Mouse (Mus musculus) lung, embryonic 14.5 days (tissue): ENCODE measurements around the gene Gm49383. TPM values are rescaled to one million over a fixed set of nuclear protein-coding genes. Genes with fewer than 3 reads are reported as not detected.
A peak's percentile ranks its signal among the peaks of the same experiment; 100 is the strongest.

ENCODE experiments used
- ATAC-seq: fragments of 200-750 bp; cut with Nextera tagmentation; 2 replicates; pipeline ENCODE4 v1.8.0; 2017; ENCODE audit warnings: mild to moderate bottlenecking, moderate TSS enrichment, moderate library complexity; ENCODE audit not compliant: insufficient read depth
- DNase-seq: peaks from one replicate; pipeline ENCODE4 v3.0.0-alpha.2; 2015
- H3K27ac ChIP-seq: fragments of 300-500 bp; sonication (generic); 2 replicates; pipeline ENCODE4 v1.5.1; 2014; ENCODE audit warnings: low read depth, mild to moderate bottlenecking, moderate library complexity
- H3K27me3 ChIP-seq: fragments of 300-500 bp; sonication (generic); 2 replicates; pipeline ENCODE4 v1.6.1; 2014; ENCODE audit warnings: low read length, control low read depth; ENCODE audit not compliant: insufficient read depth
- H3K36me3 ChIP-seq: fragments of 300-500 bp; sonication (generic); 2 replicates; pipeline ENCODE4 v1.6.1; 2014; ENCODE audit warnings: control low read depth; ENCODE audit not compliant: insufficient read depth
- H3K4me1 ChIP-seq: fragments of 300-500 bp; sonication (generic); 2 replicates; pipeline ENCODE4 v1.6.1; 2014; ENCODE audit warnings: antibody characterized with exemption, control low read depth; ENCODE audit not compliant: insufficient read depth
- H3K4me2 ChIP-seq: fragments of 300-500 bp; sonication (generic); 2 replicates; pipeline ENCODE4 v1.6.1; 2014; ENCODE audit warnings: mild to moderate bottlenecking
- H3K4me3 ChIP-seq: fragments of 300-500 bp; sonication (generic); 2 replicates; pipeline ENCODE4 v1.5.1; 2014; ENCODE audit warnings: low read depth, low read length
- H3K9ac ChIP-seq: fragments of 300-500 bp; sonication (generic); 2 replicates; pipeline ENCODE4 v1.6.1; 2014
- H3K9me3 ChIP-seq: fragments of 300-500 bp; sonication (generic); 2 replicates; pipeline ENCODE4 v1.6.1; 2016; ENCODE audit warnings: low read depth, low read length, control low read depth
- CTCF ChIP-seq: IDR thresholded peaks from 2 replicates; pipeline ENCODE4 v1.5.1; 2016; ENCODE audit warnings: antibody characterized with exemption, low read depth
- WGBS: fragments of 180-500 bp; shearing (Covaris S2); extraction: QIAGEN DNeasy Blood & Tissue Kit; methylation state at CpG from one replicate; pipeline ENCODE4 v1.1.7; 2014; 5-methylcytosine and 5-hydroxymethylcytosine counted together
- polyA plus RNA-seq: library from polyadenylated mRNA; unstranded; fragments of >200 nt; fragmentation: Nextera tagmentation; extraction: Ambion mirVana; gene quantifications from 2 replicates; pipeline ENCODE4 v1.2.1, GENCODE M21; 2014

Gene Gm49383
- polyA plus RNA-seq, 1 experiment from 2014 or later, result 31.6 TPM

- no peaks in the 10 kb centered on the region for H3K9me3 ChIP-seq
- H3K36me3 ChIP-seq, result peaks cover 14% of the 10 kb centered on the region; the same call in 1 of the 2 replicates
- WGBS, result under 1% methylated on average over 37 of the region's 37 CpGs
- peaks cover 3% of the 10 kb centered on the region; the same call in 1 of the 2 replicates for H3K4me1 ChIP-seq
- H3K4me3 ChIP-seq, result peak within 1 kb of the TSS; percentile 72
- DNase-seq (peak; percentile 94), ATAC-seq (peak; percentile 99)
- H3K27me3 ChIP-seq, result no peaks in the 10 kb centered on the region
- TF ChIP-seq CTCF, result no peak; the same call in 1 of the 2 replicates
- H3K4me2 ChIP-seq, result peak within 1 kb of the TSS; percentile 67
- H3K9ac ChIP-seq, result peak within 1 kb of the TSS; percentile 55
- peak within 1 kb of the TSS; percentile 92 for H3K27ac ChIP-seq
Observed at GRCm38 (mm10) chr12:69227776-69228466, 31.0 kb upstream of the Gm49383 start, which contains the start of gene Pole2. TSS of gene Pole2 (minus strand) at chr12:69228195.

GRCm38 (mm10) chr12:69220613-69221277 is 23.8 kb upstream of the Gm49383 start:
- Histone ChIP-seq H3K36me3 (peaks cover 56% of the 10 kb centered on the region), H3K4me2 (no peak overlapping the region), H3K27me3 (no peaks in the 10 kb centered on the region), H3K4me1 (no peaks in the 10 kb centered on the region), H3K9me3 (no peaks in the 10 kb centered on the region), H3K27ac (no peak overlapping the region), H3K4me3 (no peak overlapping the region), H3K9ac (no peak overlapping the region)
- DNase-seq (no peak), ATAC-seq (no peak)
- WGBS, result 86% methylated on average over 19 of the region's 19 CpGs
- no peak for TF ChIP-seq CTCF

GRCm38 (mm10) chr12:69216587-69216986 is 19.7 kb upstream of the Gm49383 start:
- Histone ChIP-seq H3K36me3 (peaks cover 74% of the 10 kb centered on the region), H3K9me3 (no peaks in the 10 kb centered on the region), H3K4me2 (no peak overlapping the region), H3K4me3 (no peak overlapping the region), H3K9ac (no peak overlapping the region), H3K27me3 (no peaks in the 10 kb centered on the region), H3K27ac (no peak overlapping the region), H3K4me1 (no peaks in the 10 kb centered on the region)
- WGBS, result 96% methylated on average over 7 of the region's 7 CpGs
- ATAC-seq (no peak), DNase-seq (no peak)
- no peak for TF ChIP-seq CTCF

GRCm38 (mm10) chr12:69215000-69215785 is 18.3 kb upstream of the Gm49383 start:
- no peaks in the 10 kb centered on the region for H3K4me1 ChIP-seq
- H3K36me3 ChIP-seq, result peaks cover 71% of the 10 kb centered on the region
- H3K9ac ChIP-seq, result no peak overlapping the region
- no peak overlapping the region for H3K4me2 ChIP-seq
- DNase-seq (no peak), ATAC-seq (no peak)
- no peaks in the 10 kb centered on the region for H3K27me3 ChIP-seq
- no peaks in the 10 kb centered on the region for H3K9me3 ChIP-seq
- no peak for TF ChIP-seq CTCF
- no peak overlapping the region for H3K4me3 ChIP-seq
- WGBS, result 87% methylated on average over 3 of the region's 3 CpGs
- H3K27ac ChIP-seq, result no peak overlapping the region

GRCm38 (mm10) chr12:69214393-69214792 is 17.5 kb upstream of the Gm49383 start:
- no peaks in the 10 kb centered on the region for H3K27me3 ChIP-seq
- H3K36me3 ChIP-seq, result peaks cover 75% of the 10 kb centered on the region
- H3K27ac ChIP-seq, result no peak overlapping the region
- no peak overlapping the region for H3K9ac ChIP-seq
- no peak for TF ChIP-seq CTCF
- no peak overlapping the region for H3K4me3 ChIP-seq
- WGBS, result 93% methylated on average over 7 of the region's 7 CpGs
- ATAC-seq (no peak), DNase-seq (no peak)
- H3K9me3 ChIP-seq, result no peaks in the 10 kb centered on the region
- no peak overlapping the region for H3K4me2 ChIP-seq
- no peaks in the 10 kb centered on the region for H3K4me1 ChIP-seq

GRCm38 (mm10) chr12:69213186-69213777 is 16.4 kb upstream of the Gm49383 start:
- Histone ChIP-seq H3K4me3 (no peak overlapping the region), H3K9ac (no peak overlapping the region), H3K9me3 (no peaks in the 10 kb centered on the region), H3K4me1 (no peaks in the 10 kb centered on the region), H3K27me3 (no peaks in the 10 kb centered on the region), H3K4me2 (no peak overlapping the region), H3K36me3 (peaks cover 77% of the 10 kb centered on the region), H3K27ac (no peak overlapping the region)
- DNase-seq, result no peak
- ATAC-seq, result no peak
- 92% methylated on average over 13 of the region's 13 CpGs for WGBS
- no peak for TF ChIP-seq CTCF
